Mouse (Mus musculus) liver, adult 2 months (tissue): ENCODE results near the gene Fbn1. TPM values are rescaled to one million over a fixed set of nuclear protein-coding genes. Genes with fewer than 3 reads are reported as not detected.

Experiments used
- DNase-seq: peaks from one replicate; pipeline ENCODE4 v3.0.0-alpha.2; 2011; ENCODE audit warnings: low read depth, low spot score; ENCODE audit errors: extremely low read depth
- H3K27ac ChIP-seq: fragments of 200-500 bp; replicated peaks from 2 replicates; pipeline ENCODE4 v1.5.1; 2012; ENCODE audit warnings: low read depth, mild to moderate bottlenecking, control low read depth, inconsistent platforms, low read length; ENCODE audit not compliant: insufficient read depth
- H3K27me3 ChIP-seq: fragments of 200-500 bp; 2 replicates; pipeline ENCODE4 v1.6.1; 2012; ENCODE audit warnings: mild to moderate bottlenecking, moderate library complexity, low read length, inconsistent platforms; ENCODE audit not compliant: control insufficient read depth, insufficient read depth
- H3K36me3 ChIP-seq: fragments of 200-500 bp; 2 replicates; pipeline ENCODE4 v1.6.1; 2012; ENCODE audit warnings: low read length, inconsistent platforms; ENCODE audit not compliant: control insufficient read depth, insufficient read depth
- H3K4me1 ChIP-seq: fragments of 200-500 bp; 2 replicates; pipeline ENCODE4 v1.6.1; 2011; ENCODE audit warnings: low read length; ENCODE audit not compliant: control insufficient read depth, insufficient read depth
- H3K4me3 ChIP-seq: fragments of 200-500 bp; 2 replicates; pipeline ENCODE4 v1.5.1; 2011; ENCODE audit warnings: low read depth, mild to moderate bottlenecking, control low read depth, low read length, moderate library complexity; ENCODE audit not compliant: insufficient read depth
- H3K79me2 ChIP-seq: fragments of 200-500 bp; 2 replicates; pipeline ENCODE4 v1.6.1; 2012; ENCODE audit warnings: inconsistent platforms, mild to moderate bottlenecking, low read length, moderate library complexity; ENCODE audit not compliant: control insufficient read depth, insufficient read depth
- H3K9ac ChIP-seq: fragments of 200-500 bp; 2 replicates; pipeline ENCODE4 v1.6.1; 2012; ENCODE audit warnings: low read depth, mild to moderate bottlenecking, control low read depth, inconsistent platforms, low read length
- CTCF ChIP-seq: fragments of 200-500 bp; IDR thresholded peaks from 2 replicates; pipeline ENCODE4 v1.5.1; 2011; ENCODE audit warnings: low read depth, low read length, control low read depth
- POLR2A ChIP-seq: fragments of 200-500 bp; IDR thresholded peaks from 2 replicates; pipeline ENCODE4 v1.6.1; 2011; ENCODE audit warnings: low read length, control low read depth; ENCODE audit not compliant: insufficient read depth; ENCODE audit errors: extremely low read depth
- WGBS: fragments of 180-500 bp; shearing (Covaris S2); methylation state at CpG from one replicate; pipeline ENCODE4 v1.1.7; 2018; 5-methylcytosine and 5-hydroxymethylcytosine counted together
- polyA plus RNA-seq: library from polyadenylated mRNA; depleted of rRNA; stranded (reverse); fragments of >200 nt; gene quantifications from 2 replicates; pipeline ENCODE4 v1.2.3, GENCODE M21; 2012
- total RNA-seq: library from RNA; depleted of rRNA; stranded (reverse); fragments of >200 nt; gene quantifications from 2 replicates; pipeline ENCODE4 v1.2.3, GENCODE M21; 2014

The Fbn1 gene
- total and polyA plus RNA-seq, 2 experiments, result 0.84 to 2.6 TPM

- H3K79me2 ChIP-seq, result no peaks in the 10 kb centered on the region
- peak; percentile 22 for DNase-seq
- no peak overlapping the region for H3K27ac ChIP-seq
- no peaks in the 10 kb centered on the region for H3K36me3 ChIP-seq
- H3K9ac ChIP-seq, result no peak overlapping the region
- TF ChIP-seq POLR2A (no peak), CTCF (no peak)
- WGBS, result 33% methylated on average over 9 of the region's 9 CpGs
- no peaks in the 10 kb centered on the region for H3K4me1 ChIP-seq
- H3K4me3 ChIP-seq, result no peak overlapping the region
- H3K27me3 ChIP-seq, result no peaks in the 10 kb centered on the region; the same call in 1 of the 2 replicates
Measured at GRCm38 (mm10) chr2:125263753-125264152, 244.0 kb downstream of the Fbn1 start.

GRCm38 (mm10) chr2:125263056-125263455, 244.7 kb downstream of the Fbn1 start:
- no peaks in the 10 kb centered on the region; the same call in 1 of the 2 replicates for H3K27me3 ChIP-seq
- no peaks in the 10 kb centered on the region for H3K79me2 ChIP-seq
- DNase-seq, result no peak
- no peak overlapping the region for H3K9ac ChIP-seq
- no peaks in the 10 kb centered on the region for H3K36me3 ChIP-seq
- H3K4me3 ChIP-seq, result no peak overlapping the region
- H3K4me1 ChIP-seq, result no peaks in the 10 kb centered on the region
- TF ChIP-seq POLR2A (no peak), CTCF (no peak)
- H3K27ac ChIP-seq, result no peak overlapping the region
- 21% methylated on average over 5 of the region's 5 CpGs for WGBS

- Histone ChIP-seq H3K4me3 (no peak overlapping the region), H3K9ac (no peak overlapping the region), H3K27me3 (no peaks in the 10 kb centered on the region; the same call in 1 of the 2 replicates), H3K36me3 (peaks cover 2% of the 10 kb centered on the region; the same call in 1 of the 2 replicates), H3K4me1 (no peaks in the 10 kb centered on the region), H3K27ac (no peak overlapping the region), H3K79me2 (no peaks in the 10 kb centered on the region)
- WGBS, result 75% methylated on average over 2 of the region's 2 CpGs
- no peak for TF ChIP-seq CTCF
- TF ChIP-seq POLR2A, result no peak
- DNase-seq, result no peak
Measured at GRCm38 (mm10) chr2:125260326-125260725, 247.5 kb downstream of the Fbn1 start.

GRCm38 (mm10) chr2:125259230-125260120, 248.3 kb downstream of the Fbn1 start:
- no peak overlapping the region for H3K27ac ChIP-seq
- H3K4me1 ChIP-seq, result no peaks in the 10 kb centered on the region
- 85% methylated on average over 14 of the region's 14 CpGs for WGBS
- no peak overlapping the region for H3K4me3 ChIP-seq
- no peaks in the 10 kb centered on the region; the same call in 1 of the 2 replicates for H3K27me3 ChIP-seq
- no peaks in the 10 kb centered on the region for H3K79me2 ChIP-seq
- peak; percentile 31 for DNase-seq
- peaks cover 5% of the 10 kb centered on the region for H3K36me3 ChIP-seq
- no peak overlapping the region for H3K9ac ChIP-seq
- TF ChIP-seq POLR2A (no peak), CTCF (no peak; the same call in 1 of the 2 replicates)

- no peak overlapping the region for H3K4me3 ChIP-seq
- DNase-seq, result no peak
- 69% methylated on average over 3 of the region's 3 CpGs for WGBS
- TF ChIP-seq CTCF (no peak), POLR2A (no peak)
- no peaks in the 10 kb centered on the region for H3K27me3 ChIP-seq
- no peaks in the 10 kb centered on the region for H3K79me2 ChIP-seq
- no peak overlapping the region for H3K27ac ChIP-seq
- H3K4me1 ChIP-seq, result no peaks in the 10 kb centered on the region
- peaks cover 6% of the 10 kb centered on the region for H3K36me3 ChIP-seq
- no peak overlapping the region for H3K9ac ChIP-seq
Measured at GRCm38 (mm10) chr2:125255886-125256285, 251.9 kb downstream of the Fbn1 start.

- no peak for DNase-seq
- Histone ChIP-seq H3K27ac (no peak overlapping the region), H3K9ac (no peak overlapping the region), H3K36me3 (peaks cover 6% of the 10 kb centered on the region), H3K79me2 (no peaks in the 10 kb centered on the region), H3K27me3 (no peaks in the 10 kb centered on the region), H3K4me3 (no peak overlapping the region), H3K4me1 (no peaks in the 10 kb centered on the region)
- no peak for TF ChIP-seq CTCF
- TF ChIP-seq POLR2A, result no peak
- 91% methylated on average over 3 of the region's 3 CpGs for WGBS
Measured at GRCm38 (mm10) chr2:125254630-125255029, 253.2 kb downstream of the Fbn1 start.
